11 mouse cellular contexts compared by ENCODE assay signal in the genomic region with DNA sequence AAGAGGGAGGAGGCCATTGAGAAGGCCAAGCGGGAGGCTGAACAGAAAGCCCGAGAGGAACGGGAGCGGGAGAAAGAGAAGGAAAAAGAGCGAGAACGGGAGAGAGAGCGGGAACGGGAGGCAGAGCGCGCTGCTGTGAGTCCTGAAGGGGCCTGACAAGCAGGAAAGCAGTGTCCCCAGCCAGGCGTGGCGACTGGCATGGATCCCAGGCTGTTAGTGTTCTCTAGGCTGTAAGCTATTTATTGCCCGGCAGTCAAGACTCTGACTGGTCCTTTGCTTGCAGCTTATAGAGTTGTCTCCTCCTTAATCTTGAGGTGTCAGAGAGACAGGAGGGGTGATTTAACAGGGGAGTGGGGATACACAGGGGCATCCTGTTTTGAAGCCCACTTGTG. TPM values are rescaled to one million over a fixed set of nuclear protein-coding genes. Genes with fewer than 3 reads are reported as not detected.
DNase-seq lines count a peak whose midpoint lies in the region; ATAC-seq and TF ChIP-seq lines count a peak whose summit lies in the region.
"Had no signal": no experiment of that assay in that cellular context is flagged by ENCODE, and none has a peak within 500 bp of the region (broad histone marks: within the 10 kb centered on the region; RNA-seq: fewer than 3 reads in every experiment).

No protein-coding gene starts in this region.

- 90% methylated on average over 13 of the region's 13 CpGs for WGBS in midbrain, embryonic 13.5 days
- 92% methylated on average over 13 of the region's 13 CpGs for WGBS in midbrain, embryonic 11.5 days
- 72% methylated on average over 13 of the region's 13 CpGs for WGBS in midbrain, postnatal 0 days

- intact Hi-C loops in left cerebral cortex, postnatal 14 days (cut with DNase I) = no loop called here

- no peak for TF ChIP-seq CTCF in midbrain, postnatal 0 days (IDR thresholded peaks at IDR 0.05)

- no peak for ATAC-seq in midbrain, embryonic 13.5 days
- no peak for ATAC-seq in midbrain, embryonic 11.5 days (ENCODE audit: low FRiP score)
- no peak for ATAC-seq in midbrain, postnatal 0 days (ENCODE audit: low FRiP score)

- no peak overlapping the region for H3K4me3 ChIP-seq in midbrain, embryonic 13.5 days (replicated peaks)
- H3K4me3 ChIP-seq in midbrain, embryonic 11.5 days (ENCODE audit: low read depth, low read length) = no peak overlapping the region
- no peak overlapping the region for H3K4me3 ChIP-seq in midbrain, postnatal 0 days (ENCODE audit: low read depth, low read length)
- H3K4me3 ChIP-seq: stomach, embryonic 15.5 days had no signal

- H3K27ac ChIP-seq in midbrain, embryonic 13.5 days = peak overlapping the region; percentile 35; the same call in 1 of the 2 replicates
- no peak overlapping the region for H3K27ac ChIP-seq in midbrain, embryonic 11.5 days (ENCODE audit: low read depth, low read length)
- H3K27ac ChIP-seq in midbrain, postnatal 0 days (ENCODE audit: low read depth, low read length) = no peak overlapping the region
- H3K27ac ChIP-seq: stomach, embryonic 15.5 days had no signal

- H3K36me3 ChIP-seq in midbrain, embryonic 13.5 days = peaks cover 96% of the 10 kb centered on the region
- peaks cover 42% of the 10 kb centered on the region for H3K36me3 ChIP-seq in midbrain, embryonic 11.5 days (ENCODE audit: control insufficient read depth, insufficient read depth, low read length)
- H3K36me3 ChIP-seq in midbrain, postnatal 0 days (ENCODE audit: insufficient read depth, low read length) = peaks cover 88% of the 10 kb centered on the region

- peak; percentile 94 for DNase-seq in heart, adult 11 months
- DNase-seq in heart, adult 8-10 months (ENCODE audit: low spot score) = no peak
- DNase-seq in midbrain, embryonic 11.5 days (ENCODE audit: low spot score, missing footprints) = no peak
- DNase-seq in kidney, adult 9 months = peak; percentile 72
- DNase-seq in midbrain, postnatal 0 days (ENCODE audit: low spot score) = peak; percentile 53
- DNase-seq in left cerebral cortex, postnatal 14 days (ENCODE audit: low spot score in 2 of 2) = no peak
- DNase-seq in frontal cortex, postnatal 36 days (ENCODE audit: low spot score in 2 of 2) = no peak

- H3K9ac ChIP-seq in midbrain, embryonic 13.5 days (replicated peaks) = no peak overlapping the region
- no peak overlapping the region for H3K9ac ChIP-seq in midbrain, embryonic 11.5 days (ENCODE audit: low read length)
- H3K9ac ChIP-seq in midbrain, postnatal 0 days (replicated peaks; ENCODE audit: low read length, poor library complexity, severe bottlenecking) = no peak overlapping the region
- H3K9ac ChIP-seq: stomach, embryonic 15.5 days had no signal

- no peaks in the 10 kb centered on the region for H3K4me1 ChIP-seq in midbrain, embryonic 13.5 days (replicated peaks)
- H3K4me1 ChIP-seq in midbrain, embryonic 11.5 days (ENCODE audit: control insufficient read depth, insufficient read depth, low read length) = no peaks in the 10 kb centered on the region; the same call in 1 of the 2 replicates
- H3K4me1 ChIP-seq in midbrain, postnatal 0 days (ENCODE audit: insufficient read depth, low read length) = no peaks in the 10 kb centered on the region

- H3K4me2 ChIP-seq in midbrain, embryonic 13.5 days (replicated peaks) = no peak overlapping the region
- H3K4me2 ChIP-seq in midbrain, embryonic 11.5 days = no peak overlapping the region
- no peak overlapping the region for H3K4me2 ChIP-seq in midbrain, postnatal 0 days (ENCODE audit: low read depth, low read length, poor library complexity, severe bottlenecking)
- H3K4me2 ChIP-seq: stomach, embryonic 15.5 days had no signal

- no peaks in the 10 kb centered on the region for H3K9me3 ChIP-seq in midbrain, embryonic 13.5 days
- H3K9me3 ChIP-seq in midbrain, embryonic 11.5 days (ENCODE audit: control insufficient read depth, low read length) = no peaks in the 10 kb centered on the region
- no peaks in the 10 kb centered on the region for H3K9me3 ChIP-seq in midbrain, postnatal 0 days (ENCODE audit: low read length)
- H3K9me3 ChIP-seq: stomach, embryonic 15.5 days had no signal

- no peaks in the 10 kb centered on the region for H3K27me3 ChIP-seq in midbrain, embryonic 13.5 days
- no peaks in the 10 kb centered on the region for H3K27me3 ChIP-seq in midbrain, embryonic 11.5 days (ENCODE audit: control insufficient read depth, insufficient read depth, low read length)
- no peaks in the 10 kb centered on the region for H3K27me3 ChIP-seq in midbrain, postnatal 0 days (ENCODE audit: insufficient read depth, low read length)
- H3K27me3 ChIP-seq: stomach, embryonic 15.5 days had no signal

RNA-seq across cellular contexts. Expression of a gene that starts 35.9 kb away (rescaled TPM):
- not detected for total RNA-seq in heart, adult 8-10 months (2022)
- 18.1 and 20.7 TPM in 2 replicates for polyA plus RNA-seq in midbrain, embryonic 13.5 days (2015; fragmentation: Nextera tagmentation; extraction: Ambion mirVana)
- 4.4 and 4.7 TPM in 2 replicates for polyA plus RNA-seq in midbrain, embryonic 11.5 days (2014; fragmentation: Nextera tagmentation; extraction: Ambion mirVana)
- total RNA-seq in midbrain, postnatal 0 days (2014; rRNA removed) = 49.1 and 51.1 TPM in 2 replicates
- 54.8 and 58.4 TPM in 2 replicates for polyA plus RNA-seq in midbrain, postnatal 0 days (2015; fragmentation: Nextera tagmentation; extraction: Ambion mirVana)
- 10 to 100 TPM; 50.7 to 52.5 TPM for total RNA-seq in left cerebral cortex, postnatal 14 days (2021)
- total RNA-seq: granulocyte monocyte progenitor cell, adult 5-6 weeks; megakaryocyte, adult 5-6 weeks had no signal

Comparison
In these comparisons a context has a peak if more than half of its experiments do, and no peak if none do; other contexts are left out.
1. DNase-seq: peak in heart, adult 11 months (single experiment), kidney, adult 9 months (single experiment) and midbrain, postnatal 0 days (single experiment); none in heart, adult 8-10 months (single experiment), midbrain, embryonic 11.5 days (single experiment), left cerebral cortex, postnatal 14 days (0 of 2) and frontal cortex, postnatal 36 days (0 of 2).
2. RNA of a gene that starts 35.9 kb away (total RNA-seq): 50.7 to 52.5 TPM in left cerebral cortex, postnatal 14 days and 49.1 to 51.1 TPM in midbrain, postnatal 0 days; not detected in heart, adult 8-10 months; every median in the first group is over 10 times any median in the second.